Mouse (Mus musculus) kidney, adult 11 months (tissue): ENCODE data around the gene Ostf1.
A peak's percentile ranks its signal among the peaks of the same experiment; 100 is the strongest.

Source experiments
- DNase-seq: peaks from one replicate; pipeline ENCODE4 v3.0.0; 2022

The Ostf1 gene

DNA sequence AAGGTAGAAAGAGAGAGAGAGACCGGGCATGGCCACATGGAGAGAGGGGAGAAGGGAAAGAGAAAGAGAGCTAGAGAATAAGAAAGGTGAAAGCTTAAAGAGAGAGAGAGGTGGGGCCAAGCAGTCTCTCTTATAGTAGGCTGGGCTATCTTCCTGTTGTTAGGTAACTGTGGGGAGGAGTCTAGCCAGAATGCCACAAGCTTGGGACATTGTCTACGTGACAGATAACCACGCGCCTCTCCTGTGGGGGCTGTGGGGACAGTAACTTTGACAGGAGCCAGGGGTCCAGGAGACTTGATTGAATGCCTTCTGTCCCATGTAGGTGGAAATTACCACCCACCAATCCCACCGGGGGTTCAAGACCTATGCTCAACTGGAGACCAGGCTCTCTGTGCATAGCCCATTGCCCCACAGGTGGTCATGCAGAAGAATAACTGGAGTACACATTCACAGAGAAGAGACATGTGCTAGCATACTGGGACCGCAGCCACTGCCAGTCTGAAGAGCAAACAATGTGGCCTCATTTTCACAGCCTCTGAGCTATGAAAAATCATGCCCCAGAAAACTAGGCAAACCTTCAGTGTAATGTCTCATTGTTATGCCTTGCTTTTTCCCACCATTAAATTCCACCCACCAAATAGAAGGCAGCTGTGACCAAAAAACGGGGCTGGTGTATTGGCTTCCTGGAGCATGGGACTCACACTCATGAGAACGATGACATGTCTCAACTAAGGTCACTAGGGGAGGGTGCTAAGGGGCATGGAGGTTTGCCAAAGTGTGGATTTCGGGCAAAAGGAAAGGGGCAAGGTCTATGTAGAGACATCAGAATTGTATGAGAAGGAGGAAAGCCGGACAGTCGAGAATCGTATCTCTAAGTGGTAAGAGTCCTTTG lies 63.4 kb downstream of the Ostf1 start:
- DNase-seq, result no peak

DNA sequence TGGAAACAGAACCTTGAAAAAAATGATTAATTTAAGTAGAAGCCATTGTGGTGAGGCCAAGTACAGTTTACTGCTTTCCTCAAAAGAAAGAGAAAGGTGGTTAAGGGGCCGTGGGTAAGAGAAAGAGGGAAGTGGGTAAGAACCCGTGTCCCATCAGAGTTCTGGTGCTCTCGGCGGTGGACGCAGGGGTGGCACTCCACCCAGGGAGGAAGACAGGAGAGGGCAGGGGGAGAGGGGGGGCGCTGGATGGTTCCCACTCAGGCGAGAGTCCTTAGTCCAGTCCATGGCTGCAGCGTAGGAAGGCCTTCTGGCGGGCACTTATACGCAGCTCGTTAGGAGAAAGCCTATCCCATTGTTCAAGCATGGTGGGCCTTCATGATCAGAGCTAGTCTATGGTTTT lies 64.1 kb downstream of the Ostf1 start:
- DNase-seq, result no peak

DNA sequence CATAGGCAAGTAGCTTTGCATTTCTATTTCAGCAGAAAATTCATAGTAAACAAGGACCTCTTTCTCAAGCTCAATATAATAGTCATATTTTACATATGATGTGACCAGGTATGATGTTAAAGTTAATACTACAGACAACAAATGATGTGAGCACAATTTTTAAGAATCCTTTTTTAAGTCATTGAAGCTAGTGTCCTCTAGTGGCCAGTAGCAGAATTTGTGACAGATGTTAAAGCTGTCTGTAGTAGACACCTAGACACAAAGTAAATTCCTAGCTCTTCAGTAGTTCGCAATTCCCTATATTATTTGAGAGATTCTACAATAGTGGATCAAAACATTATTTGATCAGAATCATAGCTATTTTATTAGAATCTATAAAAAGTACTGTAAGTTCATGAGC lies 73.9 kb downstream of the Ostf1 start:
- no peak for DNase-seq

DNA sequence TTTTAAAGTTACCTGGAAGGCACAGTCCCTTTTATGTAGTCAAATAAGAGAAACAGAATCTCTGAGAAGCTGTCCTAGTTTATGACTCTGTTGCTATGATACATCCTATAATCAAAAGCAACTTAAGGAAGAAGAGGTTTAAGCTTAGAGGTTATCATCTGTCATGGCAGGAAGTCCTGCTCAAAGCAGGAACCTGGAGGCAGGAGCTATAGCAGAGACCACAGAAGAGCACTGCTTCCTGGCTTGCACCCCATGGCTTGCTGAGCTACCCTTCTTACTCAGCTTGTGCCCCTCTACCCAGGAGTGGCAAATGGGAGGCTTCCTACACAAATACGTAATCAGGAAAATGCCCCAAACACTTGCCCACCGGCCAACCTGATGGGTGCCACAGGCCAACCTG lies 76.0 kb downstream of the Ostf1 start:
- DNase-seq, result no peak

DNA sequence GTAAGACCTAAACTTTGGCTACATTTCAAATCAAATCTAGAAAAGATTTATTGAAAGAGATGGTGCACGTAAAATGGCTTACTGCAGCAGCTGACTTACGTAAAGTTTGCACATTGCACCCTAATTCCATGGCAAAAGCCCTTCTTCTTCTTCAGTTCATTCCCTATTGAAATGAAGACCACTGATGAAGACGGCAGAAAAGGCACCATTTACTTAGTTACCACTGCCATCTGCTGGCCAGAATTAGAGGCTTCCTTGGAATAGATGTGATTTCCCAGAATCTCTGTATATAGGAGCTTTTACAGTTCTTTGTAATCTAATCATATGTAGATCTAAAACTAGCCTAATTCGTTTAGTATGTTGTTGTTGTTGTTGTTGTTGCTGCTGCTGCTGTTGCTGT lies 83.0 kb downstream of the Ostf1 start:
- peak; percentile 19 for DNase-seq
